Mouse (Mus musculus) G1E (cell line): Measurements from ENCODE around the gene Hist1h3b.

Source experiments
- CTCF ChIP-seq: IDR thresholded peaks from 2 replicates; pipeline ENCODE4 v1.5.1; 2012; ENCODE audit warnings: low read depth, low read length, inconsistent platforms, mixed read lengths
- GATA1 ChIP-seq: IDR thresholded peaks from 2 replicates; pipeline ENCODE4 v1.6.1; 2012; ENCODE audit warnings: borderline replicate concordance, low read length, inconsistent platforms, mixed read lengths
- GATA2 ChIP-seq: IDR thresholded peaks from 2 replicates; pipeline ENCODE4 v1.6.1; 2012; ENCODE audit warnings: low read depth, low read length, inconsistent platforms, borderline replicate concordance
- POLR2AphosphoS5 ChIP-seq: IDR thresholded peaks from 2 replicates; pipeline ENCODE4 v1.6.1; 2012; ENCODE audit warnings: low read depth, low read length, inconsistent platforms; ENCODE audit not compliant: insufficient replicate concordance
- TAL1 ChIP-seq: conservative IDR thresholded peaks from 2 replicates; pipeline ENCODE4 v1.6.1; 2012; ENCODE audit warnings: low read depth, low read length, inconsistent platforms, mixed read lengths

- TF ChIP-seq CTCF (no peak), TAL1 (no peak), GATA1 (no peak), GATA2 (no peak), POLR2AphosphoS5 (0 out of 2 replicates have a peak, but pooled peaks have one; percentile 96)
Observed at GRCm38 (mm10) chr13:23756790-23757189, 4.7 kb downstream of the Hist1h3b start, which contains the start of gene Hist1h4b.
